Mouse (Mus musculus) right cerebral cortex, adult 2 months (tissue): ENCODE measurements around the gene Cog5.

ENCODE experiments used
- DNase-seq, 2 experiments: peaks; one replicate each; pipeline ENCODE4 v3.0.0; 2021 to 2022; ENCODE audit warnings: low spot score in 2 of 2

Gene Cog5

DNA sequence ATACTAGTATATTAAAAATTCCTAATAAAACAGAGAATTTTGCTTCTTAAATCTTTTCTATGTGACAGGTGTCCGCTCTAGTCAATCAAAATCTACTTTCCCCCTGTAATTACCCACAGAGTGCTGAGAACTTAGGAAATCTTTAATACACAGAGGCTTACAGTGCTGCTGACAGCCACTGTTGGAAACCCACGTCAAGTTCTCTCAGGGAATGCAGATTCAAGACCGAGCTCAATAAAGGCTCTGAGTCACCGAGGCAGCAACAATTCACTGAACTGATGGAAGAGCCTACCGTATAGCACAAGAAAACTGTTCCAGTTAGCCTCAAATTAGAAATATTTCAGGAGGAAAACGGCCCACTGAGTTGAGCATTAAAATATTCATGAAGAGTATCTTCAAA lies 329.1 kb downstream of the Cog5 start:
- DNase-seq, result no peak

GRCm38 (mm10) chr12:31984206-31984605 lies 329.5 kb downstream of the Cog5 start:
- no peak for DNase-seq

- DNase-seq, result no peak
Measured at GRCm38 (mm10) chr12:31984664-31985063, 330.0 kb downstream of the Cog5 start.

DNA sequence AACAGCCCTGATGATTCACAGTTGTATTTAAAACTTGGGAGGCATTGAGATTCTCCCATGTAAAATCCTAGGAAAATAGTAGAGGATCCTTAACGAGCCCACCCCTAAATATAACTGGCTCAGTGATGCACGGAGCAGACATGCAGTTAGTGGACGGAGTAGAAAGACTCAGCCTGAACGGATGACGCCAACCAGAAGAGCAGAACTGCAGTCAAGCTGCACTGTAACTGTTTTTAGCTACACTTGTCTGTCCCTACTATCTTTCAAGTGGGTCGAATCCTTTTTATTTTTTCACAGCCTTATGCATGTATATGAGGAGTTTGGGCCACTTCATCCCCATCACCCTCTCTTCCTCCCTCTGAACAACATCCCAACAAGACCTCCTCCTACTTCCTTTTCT lies 331.1 kb downstream of the Cog5 start:
- DNase-seq, result no peak

DNA sequence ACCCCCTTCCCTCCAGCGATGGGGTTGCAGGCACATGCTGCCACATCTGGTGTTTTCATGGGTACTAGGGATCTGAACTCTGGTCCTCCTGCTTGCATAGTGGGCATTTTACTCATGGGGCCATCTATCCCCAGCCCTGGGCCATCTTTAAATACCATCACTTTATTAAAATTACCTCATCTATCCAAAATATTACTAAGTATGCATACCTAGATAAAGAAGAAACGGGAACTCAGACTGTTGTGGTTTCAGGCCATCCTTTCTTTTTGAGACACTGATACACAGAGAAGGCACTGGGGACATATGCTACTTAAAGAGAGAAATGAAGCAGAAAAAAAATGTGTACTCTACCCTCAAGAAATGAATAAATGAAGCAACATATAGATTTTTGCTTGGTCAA lies 331.8 kb downstream of the Cog5 start:
- DNase-seq, result no peak
